Mouse (Mus musculus): Measurements from ENCODE around the gene Phlda3. TPM values are rescaled to one million over a fixed set of nuclear protein-coding genes. Genes with fewer than 3 reads are reported as not detected.

Gene Phlda3
- polyA plus RNA-seq, 1 experiment from 2014 or later = 82.1 TPM

GRCm38 (mm10) chr1:135763503-135764205 lies 2.3 kb upstream of the Phlda3 start:
- Histone ChIP-seq H3K9me3 (ENCODE audit: control insufficient read depth, low read depth, low read length) (no peaks in the 10 kb centered on the region), H3K27me3 (ENCODE audit: control insufficient read depth, insufficient read depth, low read length) (no peaks in the 10 kb centered on the region), H3K4me1 (ENCODE audit: control insufficient read depth, insufficient read depth, low read length) (peaks cover 20% of the 10 kb centered on the region; the same call in 1 of the 2 replicates), H3K27ac (ENCODE audit: low read length) (0 out of 2 replicates have a peak overlapping the region, but pooled peaks have one; percentile 1), H3K36me3 (ENCODE audit: control insufficient read depth, insufficient read depth, low read length) (peaks cover 4% of the 10 kb centered on the region; the same call in 1 of the 2 replicates), H3K4me2 (replicated peaks; ENCODE audit: low read depth, low read length) (no peak overlapping the region), H3K9ac (replicated peaks; ENCODE audit: low read depth, low read length) (no peak overlapping the region), H3K4me3 (ENCODE audit: low read depth, low read length) (no peak overlapping the region)
- WGBS = 59% methylated on average over 9 of the region's 9 CpGs
- ATAC-seq (ENCODE audit: insufficient number of reproducible peaks, insufficient read depth, low FRiP score, low read depth) = no peak

- H3K4me2 ChIP-seq (replicated peaks; ENCODE audit: low read depth, low read length) = no peak overlapping the region
- H3K27ac ChIP-seq (ENCODE audit: low read length) = 0 out of 2 replicates have a peak overlapping the region, but pooled peaks have one; percentile 1
- no peaks in the 10 kb centered on the region for H3K9me3 ChIP-seq (ENCODE audit: control insufficient read depth, low read depth, low read length)
- WGBS = 48% methylated on average over 2 of the region's 2 CpGs
- no peak overlapping the region for H3K4me3 ChIP-seq (ENCODE audit: low read depth, low read length)
- no peak overlapping the region for H3K9ac ChIP-seq (replicated peaks; ENCODE audit: low read depth, low read length)
- ATAC-seq (ENCODE audit: insufficient number of reproducible peaks, insufficient read depth, low FRiP score, low read depth) = no peak
- peaks cover 10% of the 10 kb centered on the region for H3K36me3 ChIP-seq (ENCODE audit: control insufficient read depth, insufficient read depth, low read length)
- H3K27me3 ChIP-seq (ENCODE audit: control insufficient read depth, insufficient read depth, low read length) = no peaks in the 10 kb centered on the region
- peaks cover 23% of the 10 kb centered on the region; the same call in 1 of the 2 replicates for H3K4me1 ChIP-seq (ENCODE audit: control insufficient read depth, insufficient read depth, low read length)
Measured at GRCm38 (mm10) chr1:135764206-135764528, 1.8 kb upstream of the Phlda3 start.

GRCm38 (mm10) chr1:135766592-135767306 lies 830 bp downstream of the Phlda3 start:
- peaks cover 28% of the 10 kb centered on the region; the same call in 1 of the 2 replicates for H3K4me1 ChIP-seq (ENCODE audit: control insufficient read depth, insufficient read depth, low read length)

GRCm38 (mm10) chr1:135767324-135767890 lies 1.5 kb downstream of the Phlda3 start:
- peak overlapping the region; percentile 78 for H3K4me3 ChIP-seq (ENCODE audit: low read depth, low read length)
- H3K27me3 ChIP-seq (ENCODE audit: control insufficient read depth, insufficient read depth, low read length) = no peaks in the 10 kb centered on the region
- no peak for ATAC-seq (ENCODE audit: insufficient number of reproducible peaks, insufficient read depth, low FRiP score, low read depth)
- H3K36me3 ChIP-seq (ENCODE audit: control insufficient read depth, insufficient read depth, low read length) = peaks cover 14% of the 10 kb centered on the region
- peak overlapping the region; percentile 81 for H3K4me2 ChIP-seq (replicated peaks; ENCODE audit: low read depth, low read length)
- peak overlapping the region; percentile 90 for H3K9ac ChIP-seq (replicated peaks; ENCODE audit: low read depth, low read length)
- no peaks in the 10 kb centered on the region for H3K9me3 ChIP-seq (ENCODE audit: control insufficient read depth, low read depth, low read length)
- WGBS = 60% methylated on average over 4 of the region's 4 CpGs
- H3K4me1 ChIP-seq (ENCODE audit: control insufficient read depth, insufficient read depth, low read length) = peaks cover 28% of the 10 kb centered on the region; the same call in 1 of the 2 replicates
- H3K27ac ChIP-seq (ENCODE audit: low read length) = no peak overlapping the region

More at GRCm38 (mm10) chr1:135766592-135767306, 830 bp downstream of the Phlda3 start:
- Histone ChIP-seq H3K27me3 (ENCODE audit: control insufficient read depth, insufficient read depth, low read length) (no peaks in the 10 kb centered on the region), H3K4me2 (replicated peaks; ENCODE audit: low read depth, low read length) (peak overlapping the region; percentile 81), H3K27ac (ENCODE audit: low read length) (peak overlapping the region; percentile 92), H3K36me3 (ENCODE audit: control insufficient read depth, insufficient read depth, low read length) (peaks cover 14% of the 10 kb centered on the region), H3K4me3 (ENCODE audit: low read depth, low read length) (peak overlapping the region; percentile 78), H3K9me3 (ENCODE audit: control insufficient read depth, low read depth, low read length) (no peaks in the 10 kb centered on the region), H3K9ac (replicated peaks; ENCODE audit: low read depth, low read length) (peak overlapping the region; percentile 90)
- WGBS = 14% methylated on average over 30 of the region's 30 CpGs
- 0 out of 2 replicates have a peak, but pooled peaks have one; percentile 5 for ATAC-seq (ENCODE audit: insufficient number of reproducible peaks, insufficient read depth, low FRiP score, low read depth)

GRCm38 (mm10) chr1:135768400-135768799 lies 2.5 kb downstream of the Phlda3 start:
- Histone ChIP-seq H3K4me2 (replicated peaks; ENCODE audit: low read depth, low read length) (peak overlapping the region; percentile 81), H3K27ac (ENCODE audit: low read length) (no peak overlapping the region), H3K27me3 (ENCODE audit: control insufficient read depth, insufficient read depth, low read length) (no peaks in the 10 kb centered on the region), H3K4me3 (ENCODE audit: low read depth, low read length) (no peak overlapping the region), H3K36me3 (ENCODE audit: control insufficient read depth, insufficient read depth, low read length) (peaks cover 14% of the 10 kb centered on the region), H3K9ac (replicated peaks; ENCODE audit: low read depth, low read length) (no peak overlapping the region), H3K9me3 (ENCODE audit: control insufficient read depth, low read depth, low read length) (no peaks in the 10 kb centered on the region), H3K4me1 (ENCODE audit: control insufficient read depth, insufficient read depth, low read length) (peaks cover 28% of the 10 kb centered on the region; the same call in 1 of the 2 replicates)
- 83% methylated on average over 2 of the region's 2 CpGs for WGBS
- no peak for ATAC-seq (ENCODE audit: insufficient number of reproducible peaks, insufficient read depth, low FRiP score, low read depth)

- Histone ChIP-seq H3K36me3 (ENCODE audit: control insufficient read depth, insufficient read depth, low read length) (peaks cover 14% of the 10 kb centered on the region), H3K4me3 (ENCODE audit: low read depth, low read length) (no peak overlapping the region), H3K27ac (ENCODE audit: low read length) (peak overlapping the region; percentile 11; the same call in 1 of the 2 replicates), H3K27me3 (ENCODE audit: control insufficient read depth, insufficient read depth, low read length) (no peaks in the 10 kb centered on the region), H3K9ac (replicated peaks; ENCODE audit: low read depth, low read length) (no peak overlapping the region), H3K4me2 (replicated peaks; ENCODE audit: low read depth, low read length) (no peak overlapping the region), H3K4me1 (ENCODE audit: control insufficient read depth, insufficient read depth, low read length) (peaks cover 25% of the 10 kb centered on the region; the same call in 1 of the 2 replicates), H3K9me3 (ENCODE audit: control insufficient read depth, low read depth, low read length) (no peaks in the 10 kb centered on the region)
- ATAC-seq (ENCODE audit: insufficient number of reproducible peaks, insufficient read depth, low FRiP score, low read depth) = no peak
- WGBS = 72% methylated on average over 7 of the region's 7 CpGs
Measured at GRCm38 (mm10) chr1:135770237-135770636, 4.3 kb downstream of the Phlda3 start.

- H3K9me3 ChIP-seq (ENCODE audit: control insufficient read depth, low read depth, low read length) = no peaks in the 10 kb centered on the region
- 45% methylated on average over 12 of the region's 12 CpGs for WGBS
- peaks cover 26% of the 10 kb centered on the region; the same call in 1 of the 2 replicates for H3K4me1 ChIP-seq (ENCODE audit: control insufficient read depth, insufficient read depth, low read length)
- H3K36me3 ChIP-seq (ENCODE audit: control insufficient read depth, insufficient read depth, low read length) = peaks cover 14% of the 10 kb centered on the region
- H3K27ac ChIP-seq (ENCODE audit: low read length) = peak overlapping the region; percentile 11; the same call in 1 of the 2 replicates
- H3K4me3 ChIP-seq (ENCODE audit: low read depth, low read length) = no peak overlapping the region
- no peaks in the 10 kb centered on the region for H3K27me3 ChIP-seq (ENCODE audit: control insufficient read depth, insufficient read depth, low read length)
- no peak overlapping the region for H3K4me2 ChIP-seq (replicated peaks; ENCODE audit: low read depth, low read length)
- H3K9ac ChIP-seq (replicated peaks; ENCODE audit: low read depth, low read length) = no peak overlapping the region
- no peak for ATAC-seq (ENCODE audit: insufficient number of reproducible peaks, insufficient read depth, low FRiP score, low read depth)
Measured at GRCm38 (mm10) chr1:135770896-135771572, 5.1 kb downstream of the Phlda3 start.

- Histone ChIP-seq H3K4me3 (ENCODE audit: low read depth, low read length) (no peak overlapping the region), H3K27me3 (ENCODE audit: control insufficient read depth, insufficient read depth, low read length) (no peaks in the 10 kb centered on the region), H3K4me2 (replicated peaks; ENCODE audit: low read depth, low read length) (no peak overlapping the region), H3K4me1 (ENCODE audit: control insufficient read depth, insufficient read depth, low read length) (peaks cover 27% of the 10 kb centered on the region; the same call in 1 of the 2 replicates), H3K27ac (ENCODE audit: low read length) (no peak overlapping the region), H3K9ac (replicated peaks; ENCODE audit: low read depth, low read length) (no peak overlapping the region), H3K9me3 (ENCODE audit: control insufficient read depth, low read depth, low read length) (no peaks in the 10 kb centered on the region), H3K36me3 (ENCODE audit: control insufficient read depth, insufficient read depth, low read length) (peaks cover 14% of the 10 kb centered on the region)
- no peak for ATAC-seq (ENCODE audit: insufficient number of reproducible peaks, insufficient read depth, low FRiP score, low read depth)
- WGBS = 72% methylated on average over 8 of the region's 8 CpGs
Measured at GRCm38 (mm10) chr1:135771573-135771970, 5.7 kb downstream of the Phlda3 start.

Measured in stomach, embryonic 14.5 days (tissue).